Mouse (Mus musculus) megakaryocyte, embryonic 14.5 days (primary cell): ENCODE measurements around the gene Ibtk.

Source experiments
- FLI1 ChIP-seq: IDR thresholded peaks from 2 replicates; pipeline ENCODE4 v1.6.1; 2012; ENCODE audit warnings: low read length, inconsistent platforms, mixed read lengths
- GATA1 ChIP-seq: IDR thresholded peaks from 3 replicates; pipeline ENCODE4 v1.6.1; 2012; ENCODE audit warnings: mixed read lengths, low read length, inconsistent platforms, borderline replicate concordance

- TF ChIP-seq GATA1: no peak
- no peak for TF ChIP-seq FLI1
These were observed 13.3 kb upstream of the Ibtk start for GRCm38 (mm10) chr9:85762476-85762875.
